Mouse (Mus musculus): ENCODE measurements around the gene Safb.

GRCm38 (mm10) chr17:56536874-56537273, 47.8 kb upstream of the Safb start:
- TF ChIP-seq CHD2 (IDR thresholded peaks at IDR 0.05; ENCODE audit: low read depth, low read length), result no peak
- no peak for TF ChIP-seq HCFC1 (IDR thresholded peaks at IDR 0.05; ENCODE audit: borderline replicate concordance, insufficient read depth, low read length)
